Mouse (Mus musculus) forebrain, postnatal 0 days (tissue): ENCODE results near the gene Rps6ka4. TPM values are rescaled to one million over a fixed set of nuclear protein-coding genes. Genes with fewer than 3 reads are reported as not detected.

Experiments
- ATAC-seq: fragments of 200-750 bp; cut with Nextera tagmentation; 2 replicates; pipeline ENCODE4 v1.8.0; 2017; ENCODE audit warnings: mild to moderate bottlenecking, moderate library complexity
- DNase-seq: peaks from one replicate; pipeline ENCODE4 v3.0.0-alpha.2; 2015
- H3K27ac ChIP-seq: fragments of 300-500 bp; sonication (generic); 2 replicates; pipeline ENCODE4 v1.5.1; 2014; ENCODE audit warnings: low read depth, mild to moderate bottlenecking, antibody characterized with exemption, low read length, moderate library complexity, mixed read lengths
- H3K27me3 ChIP-seq: fragments of 300-500 bp; sonication (generic); 2 replicates; pipeline ENCODE4 v1.6.1; 2014; ENCODE audit warnings: mild to moderate bottlenecking, low read length, mixed read lengths; ENCODE audit not compliant: insufficient read depth
- H3K36me3 ChIP-seq: fragments of 300-500 bp; sonication (generic); 2 replicates; pipeline ENCODE4 v1.6.1; 2014; ENCODE audit warnings: mild to moderate bottlenecking, moderate library complexity; ENCODE audit not compliant: insufficient read depth
- H3K4me1 ChIP-seq: fragments of 300-500 bp; sonication (generic); 2 replicates; pipeline ENCODE4 v1.6.1; 2014; ENCODE audit warnings: antibody characterized with exemption; ENCODE audit not compliant: insufficient read depth
- H3K4me2 ChIP-seq: fragments of 300-500 bp; sonication (generic); 2 replicates; pipeline ENCODE4 v1.6.1; 2014; ENCODE audit warnings: low read depth, mild to moderate bottlenecking, moderate library complexity
- H3K4me3 ChIP-seq: fragments of 300-500 bp; sonication (generic); 2 replicates; pipeline ENCODE4 v1.5.1; 2014; ENCODE audit warnings: low read depth, low read length, mixed read lengths
- H3K9ac ChIP-seq: fragments of 300-500 bp; sonication (generic); 2 replicates; pipeline ENCODE4 v1.6.1; 2014; ENCODE audit warnings: mild to moderate bottlenecking
- H3K9me3 ChIP-seq: fragments of 300-500 bp; sonication (generic); 2 replicates; pipeline ENCODE4 v1.6.1; 2016; ENCODE audit warnings: low read length
- CTCF ChIP-seq: sonication (generic); IDR thresholded peaks from 2 replicates; pipeline ENCODE4 v1.5.1; 2016; ENCODE audit warnings: antibody characterized with exemption, control low read depth, low read depth
- WGBS: fragments of 180-500 bp; shearing (Covaris S2); extraction: QIAGEN DNeasy Blood & Tissue Kit; methylation state at CpG from one replicate; pipeline ENCODE4 v1.1.7; 2014; 5-methylcytosine and 5-hydroxymethylcytosine counted together
- microRNA-seq, 2 experiments: library from miRNA; unstranded; fragments of <30 nt; microRNA quantifications; one replicate each; pipeline ENCODE4; 2016
- polyA plus RNA-seq: library from polyadenylated mRNA; unstranded; fragments of >200 nt; fragmentation: Nextera tagmentation; extraction: Ambion mirVana; gene quantifications from 2 replicates; pipeline ENCODE4 v1.2.1, GENCODE M21; 2015
- total RNA-seq: library from RNA; depleted of rRNA; stranded (reverse); fragments of >200 nt; gene quantifications from 2 replicates; pipeline ENCODE4 v1.2.3, GENCODE M21; 2014; rRNA removed

The Rps6ka4 gene
- total and polyA plus RNA-seq, 2 experiments from 2014 or later: 14.3 to 18.0 TPM

- H3K4me2 ChIP-seq: no peak overlapping the region
- peaks cover 9% of the 10 kb centered on the region for H3K27me3 ChIP-seq
- no peak overlapping the region for H3K9ac ChIP-seq
- no peak overlapping the region for H3K27ac ChIP-seq
- WGBS: 83% methylated on average over 3 of the region's 3 CpGs
- H3K36me3 ChIP-seq: no peaks in the 10 kb centered on the region
- H3K4me3 ChIP-seq: no peak overlapping the region
- ATAC-seq (no peak), DNase-seq (no peak)
- 0 out of 2 replicates have a peak, but pooled peaks cover 8% of the 10 kb centered on the region for H3K4me1 ChIP-seq
- H3K9me3 ChIP-seq: no peaks in the 10 kb centered on the region
- TF ChIP-seq CTCF: no peak
Measured at GRCm38 (mm10) chr19:6826601-6827000, 13.8 kb downstream of the Rps6ka4 start.

GRCm38 (mm10) chr19:6825384-6825783 lies 15.1 kb downstream of the Rps6ka4 start:
- no peaks in the 10 kb centered on the region for H3K36me3 ChIP-seq
- DNase-seq (no peak), ATAC-seq (no peak)
- 0 out of 2 replicates have a peak, but pooled peaks cover under 1% of the 10 kb centered on the region for H3K4me1 ChIP-seq
- no peak overlapping the region for H3K4me2 ChIP-seq
- no peak for TF ChIP-seq CTCF
- H3K9ac ChIP-seq: no peak overlapping the region
- peaks cover 9% of the 10 kb centered on the region for H3K27me3 ChIP-seq
- no peak overlapping the region for H3K27ac ChIP-seq
- WGBS: 86% methylated on average over 6 of the region's 6 CpGs
- H3K9me3 ChIP-seq: no peaks in the 10 kb centered on the region
- no peak overlapping the region for H3K4me3 ChIP-seq

DNA sequence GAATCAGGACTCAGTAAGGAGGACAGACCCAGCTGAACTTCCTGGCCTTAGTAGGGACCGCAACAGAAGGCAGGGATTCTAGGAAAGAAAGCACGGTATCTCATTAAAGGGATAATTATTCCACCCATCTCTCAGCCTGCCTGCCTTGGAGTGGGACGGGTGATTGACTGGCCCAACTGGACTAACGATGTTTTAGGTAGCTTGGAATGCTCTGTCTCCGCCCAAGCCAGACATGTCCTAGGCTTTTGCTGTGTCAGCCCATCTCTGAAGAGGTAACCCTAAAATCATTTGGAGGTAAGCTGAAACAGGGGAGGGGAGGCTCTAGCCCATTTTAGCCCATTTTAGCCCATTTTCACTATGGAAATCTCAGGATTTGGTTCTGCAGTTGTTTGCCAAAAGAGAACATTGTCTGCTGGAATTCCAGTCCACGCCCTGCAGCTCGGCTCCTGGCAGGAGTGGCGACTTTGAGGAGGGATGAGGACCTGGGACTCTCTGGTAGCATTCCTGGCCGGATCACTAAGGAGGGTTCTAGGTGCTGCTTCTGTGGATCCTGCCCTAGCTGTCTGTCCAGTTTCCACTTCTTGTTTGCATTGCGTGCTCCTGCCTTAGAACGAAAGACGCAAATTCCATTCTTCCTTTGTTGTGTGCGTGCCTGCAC lies 19.8 kb downstream of the Rps6ka4 start:
- Histone ChIP-seq H3K4me2 (no peak overlapping the region), H3K36me3 (no peaks in the 10 kb centered on the region), H3K4me1 (no peaks in the 10 kb centered on the region), H3K9me3 (no peaks in the 10 kb centered on the region), H3K27me3 (no peaks in the 10 kb centered on the region), H3K4me3 (no peak overlapping the region), H3K9ac (no peak overlapping the region), H3K27ac (no peak overlapping the region)
- no peak for TF ChIP-seq CTCF
- ATAC-seq: no peak
- DNase-seq: no peak
- WGBS: 76% methylated on average over 13 of the region's 13 CpGs

- Histone ChIP-seq H3K4me3 (no peak overlapping the region), H3K36me3 (no peaks in the 10 kb centered on the region), H3K4me1 (no peaks in the 10 kb centered on the region), H3K4me2 (no peak overlapping the region), H3K9me3 (no peaks in the 10 kb centered on the region), H3K27me3 (no peaks in the 10 kb centered on the region), H3K9ac (no peak overlapping the region), H3K27ac (no peak overlapping the region)
- WGBS: 39% methylated on average over 10 of the region's 10 CpGs
- no peak for DNase-seq
- no peak for ATAC-seq
- TF ChIP-seq CTCF: no peak
Measured at GRCm38 (mm10) chr19:6819143-6819827, 21.2 kb downstream of the Rps6ka4 start.

- H3K4me2 ChIP-seq: no peak overlapping the region
- H3K9ac ChIP-seq: no peak overlapping the region
- H3K27me3 ChIP-seq: no peaks in the 10 kb centered on the region
- 94% methylated on average over 3 of the region's 3 CpGs for WGBS
- no peaks in the 10 kb centered on the region for H3K4me1 ChIP-seq
- no peaks in the 10 kb centered on the region for H3K36me3 ChIP-seq
- H3K27ac ChIP-seq: no peak overlapping the region
- DNase-seq (no peak), ATAC-seq (no peak)
- H3K9me3 ChIP-seq: no peaks in the 10 kb centered on the region
- H3K4me3 ChIP-seq: no peak overlapping the region
- peak; percentile 25 for TF ChIP-seq CTCF
Measured at GRCm38 (mm10) chr19:6814958-6815357, 25.5 kb downstream of the Rps6ka4 start.

DNA sequence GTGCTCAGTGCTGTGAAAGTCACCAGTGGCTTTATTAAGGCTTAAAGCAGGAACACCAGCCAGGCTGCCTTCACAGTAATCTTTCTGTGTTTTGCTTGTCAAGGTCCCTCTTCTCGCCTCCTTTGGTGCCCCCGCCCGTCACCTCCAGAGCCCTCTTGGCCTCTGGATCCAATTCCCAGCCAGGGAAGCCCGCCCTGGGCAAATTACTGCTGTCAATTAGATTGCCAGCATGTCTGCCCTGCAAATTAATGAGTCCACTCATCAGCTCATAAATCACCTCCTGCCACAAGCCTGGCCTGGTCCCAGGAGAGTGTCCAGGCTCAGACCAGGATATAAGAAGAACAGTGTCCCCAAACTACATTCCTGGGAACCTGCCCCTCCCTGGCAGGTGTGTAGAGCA lies 26.1 kb downstream of the Rps6ka4 start:
- Histone ChIP-seq H3K36me3 (no peaks in the 10 kb centered on the region), H3K9ac (no peak overlapping the region), H3K4me2 (no peak overlapping the region), H3K4me3 (no peak overlapping the region), H3K27ac (no peak overlapping the region), H3K9me3 (no peaks in the 10 kb centered on the region), H3K4me1 (no peaks in the 10 kb centered on the region), H3K27me3 (no peaks in the 10 kb centered on the region)
- WGBS: 30% methylated on average over 4 of the region's 4 CpGs
- DNase-seq (no peak), ATAC-seq (no peak)
- TF ChIP-seq CTCF: no peak

Small RNAs within 50 kb of the gene (microRNA-seq; reads per million reads assigned to microRNA genes)
- gene Mir5046: 0 reads per million in 2 experiments

Other genes starting within 250 kb of the Rps6ka4 start
- gene Ccdc88b, start 17.6 kb upstream of the Rps6ka4 start, total RNA-seq: 0.57 and 3.5 TPM in 2 replicates
- 0.30 and 0.67 TPM in 2 replicates for gene Ccdc88b, start 17.6 kb upstream of the Rps6ka4 start, polyA plus RNA-seq
- 52.3 and 69.6 TPM in 2 replicates for gene Trmt112, start 69.1 kb upstream of the Rps6ka4 start, total RNA-seq
- 102 and 103 TPM in 2 replicates for gene Trmt112, start 69.1 kb upstream of the Rps6ka4 start, polyA plus RNA-seq
- gene Prdx5, start 69.5 kb upstream of the Rps6ka4 start, total RNA-seq: 182 and 199 TPM in 2 replicates
- 424 and 467 TPM in 2 replicates for gene Prdx5, start 69.5 kb upstream of the Rps6ka4 start, polyA plus RNA-seq
- 42.6 and 43.0 TPM in 2 replicates for gene Esrra, start 81.2 kb upstream of the Rps6ka4 start, total RNA-seq
- 6.4 and 8.4 TPM in 2 replicates for gene Esrra, start 81.2 kb upstream of the Rps6ka4 start, polyA plus RNA-seq
- 0.71 and 1.6 TPM in 2 replicates for gene Catsperz, start 84.7 kb upstream of the Rps6ka4 start, total RNA-seq
- gene Catsperz, start 84.7 kb upstream of the Rps6ka4 start, polyA plus RNA-seq: 1.2 and 2.4 TPM in 2 replicates
- gene Kcnk4, start 93.9 kb upstream of the Rps6ka4 start, total RNA-seq: 8.8 and 12.7 TPM in 2 replicates
- 8.6 and 8.7 TPM in 2 replicates for gene Kcnk4, start 93.9 kb upstream of the Rps6ka4 start, polyA plus RNA-seq
- gene Bad, start 101.2 kb upstream of the Rps6ka4 start, total RNA-seq: 56.5 and 94.9 TPM in 2 replicates
- gene Bad, start 101.2 kb upstream of the Rps6ka4 start, polyA plus RNA-seq: 95.3 and 111 TPM in 2 replicates
- gene Gpr137, start 101.8 kb upstream of the Rps6ka4 start, total RNA-seq: 65.4 and 75.2 TPM in 2 replicates
- gene Gpr137, start 101.8 kb upstream of the Rps6ka4 start, polyA plus RNA-seq: 68.5 and 77.6 TPM in 2 replicates
- gene Ppp1r14b, start 134.3 kb upstream of the Rps6ka4 start, total RNA-seq: 226 and 269 TPM in 2 replicates
- gene Ppp1r14b, start 134.3 kb upstream of the Rps6ka4 start, polyA plus RNA-seq: 201 and 269 TPM in 2 replicates
- 12.8 and 13.1 TPM in 2 replicates for gene Plcb3, start 135.8 kb upstream of the Rps6ka4 start, total RNA-seq
- gene Plcb3, start 135.8 kb upstream of the Rps6ka4 start, polyA plus RNA-seq: 7.3 and 10.0 TPM in 2 replicates
- 23.5 and 26.8 TPM in 2 replicates for gene Fkbp2, start 139.9 kb upstream of the Rps6ka4 start, total RNA-seq
- 102 and 106 TPM in 2 replicates for gene Fkbp2, start 139.9 kb upstream of the Rps6ka4 start, polyA plus RNA-seq
- 24.9 and 28.4 TPM in 2 replicates for gene Vegfb, start 147.0 kb upstream of the Rps6ka4 start, total RNA-seq
- gene Vegfb, start 147.0 kb upstream of the Rps6ka4 start, polyA plus RNA-seq: 52.8 and 64.6 TPM in 2 replicates
- 15.1 and 20.2 TPM in 2 replicates for gene Dnajc4, start 151.9 kb upstream of the Rps6ka4 start, total RNA-seq
- 20.7 and 24.8 TPM in 2 replicates for gene Dnajc4, start 151.9 kb upstream of the Rps6ka4 start, polyA plus RNA-seq
- gene Nudt22, start 155.5 kb upstream of the Rps6ka4 start, total RNA-seq: 7.9 and 9.5 TPM in 2 replicates
- 14.3 and 15.3 TPM in 2 replicates for gene Nudt22, start 155.5 kb upstream of the Rps6ka4 start, polyA plus RNA-seq
- 16.2 and 16.3 TPM in 2 replicates for gene Trpt1, start 155.5 kb upstream of the Rps6ka4 start, total RNA-seq
- gene Trpt1, start 155.5 kb upstream of the Rps6ka4 start, polyA plus RNA-seq: 18.2 and 18.7 TPM in 2 replicates
- gene Fermt3, start 178.8 kb upstream of the Rps6ka4 start, total RNA-seq: 4.4 and 6.0 TPM in 2 replicates
- 2.6 and 3.6 TPM in 2 replicates for gene Fermt3, start 178.8 kb upstream of the Rps6ka4 start, polyA plus RNA-seq
- gene Stip1, start 199.3 kb upstream of the Rps6ka4 start, total RNA-seq: 124 and 133 TPM in 2 replicates
- gene Stip1, start 199.3 kb upstream of the Rps6ka4 start, polyA plus RNA-seq: 146 and 156 TPM in 2 replicates
- 8.1 and 9.4 TPM in 2 replicates for gene Macrod1, start 216.2 kb upstream of the Rps6ka4 start, total RNA-seq
- 8.0 and 8.5 TPM in 2 replicates for gene Macrod1, start 216.2 kb upstream of the Rps6ka4 start, polyA plus RNA-seq